Comparison of ENCODE assay signal across 8 mouse cellular contexts in the genomic region with DNA sequence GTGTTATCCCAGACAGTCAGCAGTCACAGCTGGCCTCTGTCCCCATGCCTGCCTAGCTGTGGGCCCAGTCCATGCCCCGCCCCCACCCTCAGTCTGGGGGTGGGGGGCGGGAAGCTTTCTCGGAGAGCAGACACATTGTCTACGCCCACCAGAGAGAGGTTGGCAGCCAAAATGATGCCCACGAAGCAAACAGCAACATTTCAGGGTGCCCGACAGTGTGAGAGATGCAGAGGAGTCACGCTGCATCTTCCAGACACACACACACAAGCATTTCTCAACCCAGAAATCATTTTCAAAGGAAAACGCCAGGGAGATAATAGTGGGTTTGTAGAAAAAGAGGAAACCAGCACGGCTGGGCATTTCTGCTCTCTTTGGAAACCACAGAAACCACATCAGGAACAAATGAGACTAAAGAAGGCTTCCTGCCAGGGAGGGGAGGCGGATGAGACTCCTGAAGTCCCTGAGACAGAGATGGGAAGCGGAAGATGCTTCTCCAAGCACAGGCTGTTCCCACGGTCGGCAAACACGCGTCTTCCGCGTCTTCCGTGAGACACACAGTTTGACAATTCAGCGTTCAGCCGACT.
DNase-seq lines count a peak whose midpoint lies in the region; ATAC-seq and TF ChIP-seq lines count a peak whose summit lies in the region.

No protein-coding gene starts in this region.

- WGBS in thymus, adult 2 months = 4% methylated on average over 20 of the region's 20 CpGs
- 62% methylated on average over 20 of the region's 20 CpGs for WGBS in intestine, embryonic 14.5 days
- WGBS in stomach, postnatal 0 days = 56% methylated on average over 20 of the region's 20 CpGs

- no peaks in the 10 kb centered on the region for H3K27me3 ChIP-seq in thymus, adult 2 months (ENCODE audit: control insufficient read depth, insufficient read depth, low read length)
- H3K27me3 ChIP-seq in intestine, embryonic 14.5 days (replicated peaks; ENCODE audit: control insufficient read depth, insufficient read depth, low read length) = no peaks in the 10 kb centered on the region
- H3K27me3 ChIP-seq in stomach, postnatal 0 days (ENCODE audit: control insufficient read depth, insufficient read depth, low read length) = no peaks in the 10 kb centered on the region

- no peak overlapping the region for H3K27ac ChIP-seq in thymus, adult 2 months (ENCODE audit: control insufficient read depth, insufficient read depth, low read length)
- no peak overlapping the region for H3K27ac ChIP-seq in intestine, embryonic 14.5 days (ENCODE audit: low read depth)
- H3K27ac ChIP-seq in stomach, postnatal 0 days (replicated peaks) = 0 out of 2 replicates have a peak overlapping the region, but pooled peaks have one; percentile 13

- TF ChIP-seq CTCF in thymus, adult 2 months (IDR thresholded peaks at IDR 0.05; ENCODE audit: borderline replicate concordance, control insufficient read depth, extremely low read depth, insufficient read depth, low read length, poor library complexity) = no peak
- no peak for TF ChIP-seq CTCF in stomach, postnatal 0 days (IDR thresholded peaks at IDR 0.05; ENCODE audit: low read depth)

- DNase-seq in CD4-positive, CD25-positive, alpha-beta regulatory T cell, adult 2 months (ENCODE audit: low read depth, low spot score) = peak; percentile 4
- DNase-seq in thymus, postnatal 0 days (ENCODE audit: low spot score) = peak; percentile 29
- no peak for DNase-seq in thymus, adult 2 months
- no peak for DNase-seq in intestine, embryonic 14.5 days (ENCODE audit: low spot score)
- DNase-seq in lung, postnatal 10 days = peak; percentile 58
- peak; percentile 12 for DNase-seq in stomach, postnatal 0 days (ENCODE audit: low spot score)
- no peak for DNase-seq in kidney, postnatal 14 days

- no peak overlapping the region for H3K4me3 ChIP-seq in thymus, adult 2 months (ENCODE audit: control insufficient read depth, insufficient read depth, low read length)
- H3K4me3 ChIP-seq in intestine, embryonic 14.5 days (ENCODE audit: low read depth, low read length) = no peak overlapping the region
- H3K4me3 ChIP-seq in stomach, postnatal 0 days (ENCODE audit: low read depth, low read length) = no peak overlapping the region

- H3K4me2 ChIP-seq in intestine, embryonic 14.5 days (ENCODE audit: low read length) = 0 out of 2 replicates have a peak overlapping the region, but pooled peaks have one; percentile 6
- H3K4me2 ChIP-seq in stomach, postnatal 0 days (replicated peaks; ENCODE audit: low read depth) = no peak overlapping the region

- no peak for TF ChIP-seq POLR2A in thymus, adult 2 months (IDR thresholded peaks at IDR 0.05; ENCODE audit: control insufficient read depth, extremely low read depth, insufficient read depth, low read length, poor library complexity)

- no peaks in the 10 kb centered on the region for H3K36me3 ChIP-seq in thymus, adult 2 months (ENCODE audit: control insufficient read depth, insufficient read depth, low read length)
- H3K36me3 ChIP-seq in intestine, embryonic 14.5 days (ENCODE audit: control insufficient read depth, insufficient read depth, low read length) = no peaks in the 10 kb centered on the region
- no peaks in the 10 kb centered on the region for H3K36me3 ChIP-seq in stomach, postnatal 0 days (ENCODE audit: control insufficient read depth, insufficient read depth, low read length)

- H3K9me3 ChIP-seq in intestine, embryonic 14.5 days (ENCODE audit: control insufficient read depth, low read length) = no peaks in the 10 kb centered on the region
- no peaks in the 10 kb centered on the region for H3K9me3 ChIP-seq in stomach, postnatal 0 days (ENCODE audit: control insufficient read depth, low read length)

- no peak for TF ChIP-seq EP300 in stomach, postnatal 0 days (optimal IDR thresholded peaks at IDR 0.05)

- H3K4me1 ChIP-seq in thymus, adult 2 months (replicated peaks; ENCODE audit: control insufficient read depth, insufficient read depth, low read length) = peaks cover 10% of the 10 kb centered on the region
- no peaks in the 10 kb centered on the region for H3K4me1 ChIP-seq in intestine, embryonic 14.5 days (replicated peaks; ENCODE audit: control insufficient read depth, insufficient read depth, low read length)
- no peaks in the 10 kb centered on the region for H3K4me1 ChIP-seq in stomach, postnatal 0 days (replicated peaks; ENCODE audit: control insufficient read depth, insufficient read depth)

- no peak overlapping the region for H3K9ac ChIP-seq in intestine, embryonic 14.5 days (ENCODE audit: low read length)
- no peak overlapping the region for H3K9ac ChIP-seq in stomach, postnatal 0 days (ENCODE audit: low read length)

- no peak for ATAC-seq in CD4-positive, CD25-positive, alpha-beta regulatory T cell, adult 4 months
- no peak for ATAC-seq in intestine, embryonic 14.5 days (replicated peaks; ENCODE audit: low FRiP score, low TSS enrichment, low read depth)
- no peak for ATAC-seq in stomach, postnatal 0 days (ENCODE audit: low FRiP score, low TSS enrichment)

Comparison
In these comparisons a context has a peak if more than half of its experiments do, and no peak if none do; other contexts are left out.
1. DNase-seq: peak in CD4-positive, CD25-positive, alpha-beta regulatory T cell, adult 2 months (single experiment), thymus, postnatal 0 days (single experiment), lung, postnatal 10 days (single experiment) and stomach, postnatal 0 days (single experiment); none in thymus, adult 2 months (single experiment), intestine, embryonic 14.5 days (single experiment) and kidney, postnatal 14 days (single experiment).